ENCODE assay signal across 22 mouse cellular contexts in the genomic region with DNA sequence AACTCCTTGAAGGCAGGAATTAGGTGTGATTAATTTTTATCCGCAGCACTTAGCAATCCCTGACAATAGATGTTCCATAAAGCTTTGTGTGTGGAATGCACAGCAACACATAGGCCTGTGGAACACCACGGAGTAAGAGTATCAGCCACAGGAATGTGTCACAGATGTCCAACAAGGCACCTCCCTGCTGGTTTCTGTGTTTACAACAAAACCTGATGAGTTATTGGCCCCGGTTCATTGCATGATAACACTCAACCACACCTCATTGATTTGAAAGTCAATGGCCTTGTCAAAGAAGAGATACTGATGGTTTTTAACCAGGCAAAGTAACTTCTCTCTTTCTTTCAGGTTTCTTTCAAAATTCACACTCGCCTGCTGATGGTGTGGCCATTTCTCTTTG.
"Had no signal": no experiment of that assay in that cellular context is flagged by ENCODE, and none has a peak within 500 bp of the region (broad histone marks: within the 10 kb centered on the region; RNA-seq: fewer than 3 reads in every experiment).

No protein-coding gene starts in this region.

- H3K9ac ChIP-seq: liver, postnatal 0 days; lung, embryonic 15.5 days; midbrain, embryonic 13.5 days; midbrain, embryonic 15.5 days; neural tube, embryonic 13.5 days; neural tube, embryonic 15.5 days had no signal

- DNase-seq: liver, postnatal 0 days; lung, adult 2 months; lung, postnatal 14 days; lung, postnatal 36 days; retina, postnatal 1 day; right cerebral cortex, adult 18-20 months; right cerebral cortex, postnatal 25 days; right cerebral cortex, postnatal 4 days; spleen, adult 18-20 months; thymus, adult 18-20 months; thymus, postnatal 14 days; thymus, postnatal 4 days had no signal

- H3K4me1 ChIP-seq: lung, embryonic 15.5 days; megakaryocyte, embryonic 14.5 days; midbrain, embryonic 13.5 days; midbrain, embryonic 15.5 days; neural tube, embryonic 13.5 days; neural tube, embryonic 15.5 days had no signal

- H3K4me2 ChIP-seq: lung, embryonic 15.5 days; midbrain, embryonic 11.5 days; midbrain, embryonic 13.5 days; midbrain, embryonic 15.5 days; neural tube, embryonic 13.5 days; neural tube, embryonic 15.5 days had no signal

- H3K27ac ChIP-seq: lung, embryonic 15.5 days; macrophage; midbrain, embryonic 13.5 days; midbrain, embryonic 15.5 days; neural tube, embryonic 13.5 days; neural tube, embryonic 15.5 days had no signal

- H3K9me3 ChIP-seq: lung, embryonic 15.5 days; midbrain, embryonic 13.5 days; midbrain, embryonic 15.5 days; neural tube, embryonic 13.5 days; neural tube, embryonic 15.5 days had no signal

- H3K4me3 ChIP-seq: lung, embryonic 15.5 days; megakaryocyte, embryonic 14.5 days; midbrain, embryonic 13.5 days; midbrain, embryonic 15.5 days; myocyte; neural tube, embryonic 13.5 days; neural tube, embryonic 15.5 days had no signal

- ATAC-seq: liver, postnatal 0 days; lung, postnatal 0 days; midbrain, embryonic 13.5 days; midbrain, embryonic 15.5 days had no signal

- H3K27me3 ChIP-seq: lung, embryonic 15.5 days; megakaryocyte, embryonic 14.5 days; midbrain, embryonic 13.5 days; midbrain, embryonic 15.5 days; neural tube, embryonic 13.5 days; neural tube, embryonic 15.5 days had no signal

- H3K36me3 ChIP-seq: lung, embryonic 15.5 days; midbrain, embryonic 13.5 days; midbrain, embryonic 15.5 days; neural tube, embryonic 13.5 days; neural tube, embryonic 15.5 days had no signal
